Mouse (Mus musculus) embryonic facial prominence, embryonic 13.5 days (tissue): ENCODE measurements around the gene Ntn4. TPM values are rescaled to one million over a fixed set of nuclear protein-coding genes. Genes with fewer than 3 reads are reported as not detected.
"Not testable (repeated sequence)": the region's sequence is repeated elsewhere in the genome, so short reads cannot be mapped to it uniquely, and the experiment has no call there.

Source experiments
- ATAC-seq: fragments of 200-750 bp; cut with Nextera tagmentation; 2 replicates; pipeline ENCODE4 v1.8.0; 2017; ENCODE audit warnings: low read depth; ENCODE audit not compliant: insufficient number of reproducible peaks, insufficient read depth, low FRiP score, low TSS enrichment
- H3K27ac ChIP-seq: fragments of 300-500 bp; sonication (generic); 2 replicates; pipeline ENCODE4 v1.5.1; 2015; ENCODE audit warnings: moderate library complexity, mild to moderate bottlenecking, inconsistent platforms
- H3K27me3 ChIP-seq: fragments of 300-500 bp; sonication (generic); 2 replicates; pipeline ENCODE4 v1.6.1; 2015; ENCODE audit warnings: mild to moderate bottlenecking, inconsistent platforms
- H3K36me3 ChIP-seq: fragments of 300-500 bp; sonication (generic); 2 replicates; pipeline ENCODE4 v1.6.1; 2015; ENCODE audit warnings: mild to moderate bottlenecking, inconsistent platforms
- H3K4me1 ChIP-seq: fragments of 300-500 bp; sonication (generic); 2 replicates; pipeline ENCODE4 v1.6.1; 2015; ENCODE audit warnings: inconsistent platforms
- H3K4me2 ChIP-seq: fragments of 300-500 bp; sonication (generic); 2 replicates; pipeline ENCODE4 v1.6.1; 2015; ENCODE audit warnings: moderate library complexity, mild to moderate bottlenecking, inconsistent platforms
- H3K4me3 ChIP-seq: fragments of 300-500 bp; sonication (generic); 2 replicates; pipeline ENCODE4 v1.5.1; 2015; ENCODE audit warnings: mild to moderate bottlenecking, inconsistent platforms
- H3K9ac ChIP-seq: fragments of 300-500 bp; sonication (generic); 2 replicates; pipeline ENCODE4 v1.6.1; 2015; ENCODE audit warnings: mild to moderate bottlenecking, inconsistent platforms
- H3K9me3 ChIP-seq: fragments of 300-500 bp; sonication (generic); 2 replicates; pipeline ENCODE4 v1.6.1; 2016; ENCODE audit warnings: inconsistent platforms
- WGBS: fragments of 180-500 bp; shearing (Covaris S2); methylation state at CpG from one replicate; pipeline ENCODE4 v1.1.7; 2015; ENCODE audit warnings: mixed read lengths; 5-methylcytosine and 5-hydroxymethylcytosine counted together
- polyA plus RNA-seq: library from polyadenylated mRNA; unstranded; fragments of >200 nt; fragmentation: Nextera tagmentation; extraction: Ambion mirVana; gene quantifications from 2 replicates; pipeline ENCODE4 v1.2.1, GENCODE M21; 2015

Gene Ntn4
- polyA plus RNA-seq, 1 experiment from 2014 or later, result 0.87 TPM

- no peaks in the 10 kb centered on the region for H3K9me3 ChIP-seq
- no peak overlapping the region for H3K4me2 ChIP-seq
- ATAC-seq, result no peak
- H3K36me3 ChIP-seq, result no peaks in the 10 kb centered on the region
- H3K27ac ChIP-seq, result no peak overlapping the region
- WGBS, result 52% methylated on average over 2 of the region's 2 CpGs
- H3K4me3 ChIP-seq, result no peak overlapping the region
- H3K9ac ChIP-seq, result no peak overlapping the region
- peaks cover 6% of the 10 kb centered on the region; the same call in 1 of the 2 replicates for H3K4me1 ChIP-seq
- H3K27me3 ChIP-seq, result no peaks in the 10 kb centered on the region
Measured at GRCm38 (mm10) chr10:93666222-93666621, 25.7 kb downstream of the Ntn4 start.

- Histone ChIP-seq H3K27ac (no peak overlapping the region), H3K36me3 (no peaks in the 10 kb centered on the region), H3K27me3 (no peaks in the 10 kb centered on the region), H3K4me1 (peaks cover 6% of the 10 kb centered on the region; the same call in 1 of the 2 replicates), H3K9ac (no peak overlapping the region), H3K9me3 (no peaks in the 10 kb centered on the region), H3K4me2 (no peak overlapping the region), H3K4me3 (no peak overlapping the region)
- ATAC-seq, result no peak
- WGBS, result 48% methylated on average over 3 of the region's 3 CpGs
Measured at GRCm38 (mm10) chr10:93666996-93667395, 26.5 kb downstream of the Ntn4 start.

DNA sequence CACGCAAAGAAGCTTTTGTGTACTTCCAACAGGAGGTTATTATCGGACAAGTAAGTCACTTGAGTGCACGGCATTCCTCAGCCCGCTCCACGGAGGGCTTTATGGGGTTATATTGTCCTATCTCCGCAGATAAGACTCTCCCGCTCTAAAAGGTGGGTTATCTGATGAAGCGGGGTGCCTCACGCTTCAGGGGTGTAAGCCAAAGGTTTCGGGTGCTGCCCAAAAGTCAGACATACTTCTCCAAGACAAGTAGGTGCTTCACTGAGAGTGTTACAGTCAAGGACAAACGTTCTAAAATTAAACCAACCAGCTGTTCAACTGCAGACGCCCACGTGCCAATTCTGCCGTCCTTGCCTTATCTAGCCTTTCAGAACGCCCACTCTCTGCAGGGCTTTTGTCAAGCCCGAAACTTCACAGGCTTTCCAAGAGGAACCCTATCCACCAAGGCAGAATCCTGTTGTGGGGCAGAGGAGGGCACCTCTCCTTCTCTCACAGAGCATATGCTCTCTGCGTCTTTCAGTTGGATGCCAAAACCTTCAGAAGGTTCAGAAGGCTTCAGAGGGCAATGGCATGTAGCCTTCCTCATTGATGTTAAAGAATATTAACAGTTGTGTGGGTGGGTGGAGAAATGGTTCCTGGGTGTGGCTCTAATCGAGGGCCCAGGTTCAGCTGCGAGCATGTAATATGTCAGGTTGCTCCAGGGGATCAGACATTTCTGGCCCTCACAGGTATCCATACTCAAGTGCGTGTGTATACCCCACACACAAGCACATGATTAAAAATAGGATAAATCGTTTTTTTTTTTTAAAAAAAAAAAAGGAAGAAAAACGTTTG is 32.4 kb downstream of the Ntn4 start:
- H3K4me3 ChIP-seq, result no peak overlapping the region
- no peak overlapping the region for H3K9ac ChIP-seq
- no peak for ATAC-seq
- H3K4me2 ChIP-seq, result no peak overlapping the region
- no peaks in the 10 kb centered on the region for H3K4me1 ChIP-seq
- no peaks in the 10 kb centered on the region for H3K36me3 ChIP-seq
- no peaks in the 10 kb centered on the region for H3K9me3 ChIP-seq
- 75% methylated on average over 22 of the region's 22 CpGs for WGBS
- no peak overlapping the region for H3K27ac ChIP-seq
- no peaks in the 10 kb centered on the region for H3K27me3 ChIP-seq

GRCm38 (mm10) chr10:93679191-93680007 is 38.9 kb downstream of the Ntn4 start:
- Histone ChIP-seq H3K4me2 (peak overlapping the region; percentile 53), H3K27me3 (no peaks in the 10 kb centered on the region), H3K9me3 (no peaks in the 10 kb centered on the region), H3K36me3 (0 out of 2 replicates have a peak, but pooled peaks cover 2% of the 10 kb centered on the region), H3K4me1 (peaks cover 6% of the 10 kb centered on the region), H3K27ac (no peak overlapping the region), H3K4me3 (peak overlapping the region; percentile 26), H3K9ac (peak overlapping the region; percentile 59)
- WGBS, result 29% methylated on average over 19 of the region's 19 CpGs
- ATAC-seq, result no peak

- H3K36me3 ChIP-seq, result 0 out of 2 replicates have a peak, but pooled peaks cover 2% of the 10 kb centered on the region
- H3K4me3 ChIP-seq, result no peak overlapping the region
- H3K27ac ChIP-seq, result no peak overlapping the region
- 74% methylated on average over 6 of the region's 6 CpGs for WGBS
- peaks cover 6% of the 10 kb centered on the region for H3K4me1 ChIP-seq
- no peaks in the 10 kb centered on the region for H3K27me3 ChIP-seq
- no peak overlapping the region for H3K4me2 ChIP-seq
- H3K9me3 ChIP-seq, result no peaks in the 10 kb centered on the region
- ATAC-seq, result no peak
- H3K9ac ChIP-seq, result no peak overlapping the region
Measured at GRCm38 (mm10) chr10:93680680-93681377, 40.3 kb downstream of the Ntn4 start.

DNA sequence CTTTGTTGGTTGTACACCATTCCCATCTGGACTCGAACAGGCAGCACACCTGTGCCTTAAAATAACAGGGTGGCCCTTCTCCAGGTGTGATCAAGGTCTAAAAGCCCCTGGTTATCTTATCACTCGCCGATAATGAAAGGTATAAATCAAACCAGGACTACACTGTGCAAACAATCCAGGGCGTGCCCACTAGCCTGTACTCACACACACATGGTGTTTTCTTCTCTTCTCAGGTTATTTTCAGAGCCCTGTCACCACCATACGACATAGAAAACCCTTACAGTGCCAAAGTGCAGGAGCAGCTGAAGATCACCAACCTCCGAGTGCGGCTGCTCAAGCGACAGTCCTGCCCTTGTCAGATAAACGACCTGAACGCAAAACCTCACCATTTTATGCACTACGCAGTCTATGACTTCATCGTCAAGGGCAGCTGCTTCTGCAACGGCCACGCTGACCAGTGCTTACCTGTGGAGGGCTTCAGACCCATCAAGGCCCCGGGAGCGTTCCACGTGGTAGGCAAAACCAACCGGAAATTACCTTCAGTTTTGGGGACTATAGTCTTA is 41.8 kb downstream of the Ntn4 start:
- H3K4me1 ChIP-seq, result peaks cover 6% of the 10 kb centered on the region
- H3K4me2 ChIP-seq, result no peak overlapping the region
- H3K27me3 ChIP-seq, result no peaks in the 10 kb centered on the region
- WGBS, result 87% methylated on average over 18 of the region's 18 CpGs
- no peaks in the 10 kb centered on the region for H3K9me3 ChIP-seq
- no peak for ATAC-seq
- H3K36me3 ChIP-seq, result 0 out of 2 replicates have a peak, but pooled peaks cover 2% of the 10 kb centered on the region
- no peak overlapping the region for H3K4me3 ChIP-seq
- no peak overlapping the region for H3K27ac ChIP-seq
- no peak overlapping the region for H3K9ac ChIP-seq

- WGBS, result 91% methylated on average over 7 of the region's 7 CpGs
- Histone ChIP-seq H3K9ac (no peak overlapping the region), H3K9me3 (no peaks in the 10 kb centered on the region), H3K4me1 (peaks cover 6% of the 10 kb centered on the region), H3K4me2 (no peak overlapping the region), H3K4me3 (no peak overlapping the region), H3K27ac (no peak overlapping the region), H3K36me3 (0 out of 2 replicates have a peak, but pooled peaks cover 2% of the 10 kb centered on the region), H3K27me3 (no peaks in the 10 kb centered on the region)
- no peak for ATAC-seq
Measured at GRCm38 (mm10) chr10:93683185-93683584, 42.7 kb downstream of the Ntn4 start.

GRCm38 (mm10) chr10:93683896-93684295 is 43.4 kb downstream of the Ntn4 start:
- Histone ChIP-seq H3K27ac (no peak overlapping the region), H3K27me3 (no peaks in the 10 kb centered on the region), H3K36me3 (0 out of 2 replicates have a peak, but pooled peaks cover 2% of the 10 kb centered on the region), H3K4me2 (no peak overlapping the region), H3K9me3 (no peaks in the 10 kb centered on the region), H3K9ac (no peak overlapping the region), H3K4me1 (peaks cover 6% of the 10 kb centered on the region), H3K4me3 (no peak overlapping the region)
- 88% methylated on average over 4 of the region's 4 CpGs for WGBS
- no peak for ATAC-seq

- H3K4me3 ChIP-seq, ATAC-seq, H3K9ac ChIP-seq, H3K36me3 ChIP-seq, H3K27ac ChIP-seq, H3K4me2 ChIP-seq, H3K9me3 ChIP-seq, H3K27me3 ChIP-seq, H3K4me1 ChIP-seq: not testable (repeated sequence)
- WGBS, result 81% methylated on average over 3 of the region's 3 CpGs
Measured at GRCm38 (mm10) chr10:93685416-93685815, 44.9 kb downstream of the Ntn4 start.

GRCm38 (mm10) chr10:93686579-93686978 is 46.1 kb downstream of the Ntn4 start:
- Histone ChIP-seq H3K4me3 (no peak overlapping the region), H3K4me1 (no peaks in the 10 kb centered on the region), H3K27me3 (no peaks in the 10 kb centered on the region), H3K9me3 (no peaks in the 10 kb centered on the region), H3K27ac (no peak overlapping the region), H3K9ac (no peak overlapping the region), H3K36me3 (0 out of 2 replicates have a peak, but pooled peaks cover 2% of the 10 kb centered on the region), H3K4me2 (no peak overlapping the region)
- peak; percentile 32; the same call in 1 of the 2 replicates for ATAC-seq
- 95% methylated on average over 6 of the region's 6 CpGs for WGBS

DNA sequence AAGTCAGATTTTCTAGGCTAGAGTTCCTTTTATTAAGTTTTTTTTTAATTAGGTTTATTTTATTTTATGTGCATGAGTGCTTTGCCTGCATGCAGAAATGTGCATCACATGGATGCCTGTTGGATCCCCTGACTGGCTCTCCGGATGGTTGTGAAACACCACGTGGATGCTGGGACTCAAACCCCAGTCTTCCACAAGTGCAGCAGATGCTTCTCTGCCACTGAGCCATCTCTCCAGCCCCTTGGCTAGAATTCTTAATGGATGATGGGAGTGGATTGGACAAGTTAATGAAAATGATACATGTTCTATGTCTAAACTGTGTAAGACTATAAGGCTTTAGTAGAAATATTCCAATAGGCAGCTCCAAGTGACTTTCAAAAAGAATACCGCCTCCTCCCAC is 47.3 kb downstream of the Ntn4 start:
- ATAC-seq, result no peak
- no peaks in the 10 kb centered on the region for H3K27me3 ChIP-seq
- H3K4me3 ChIP-seq, result no peak overlapping the region
- 88% methylated on average over 3 of the region's 3 CpGs for WGBS
- H3K4me2 ChIP-seq, result no peak overlapping the region
- no peaks in the 10 kb centered on the region for H3K4me1 ChIP-seq
- H3K9me3 ChIP-seq, result no peaks in the 10 kb centered on the region
- no peak overlapping the region for H3K9ac ChIP-seq
- no peak overlapping the region for H3K27ac ChIP-seq
- H3K36me3 ChIP-seq, result 0 out of 2 replicates have a peak, but pooled peaks cover 2% of the 10 kb centered on the region
